Mouse (Mus musculus): ENCODE results near the gene Abi2. TPM values are rescaled to one million over a fixed set of nuclear protein-coding genes. Genes with fewer than 3 reads are reported as not detected.

Abi2 gene
- polyA plus RNA-seq, 1 experiment: 4.8 TPM

DNA sequence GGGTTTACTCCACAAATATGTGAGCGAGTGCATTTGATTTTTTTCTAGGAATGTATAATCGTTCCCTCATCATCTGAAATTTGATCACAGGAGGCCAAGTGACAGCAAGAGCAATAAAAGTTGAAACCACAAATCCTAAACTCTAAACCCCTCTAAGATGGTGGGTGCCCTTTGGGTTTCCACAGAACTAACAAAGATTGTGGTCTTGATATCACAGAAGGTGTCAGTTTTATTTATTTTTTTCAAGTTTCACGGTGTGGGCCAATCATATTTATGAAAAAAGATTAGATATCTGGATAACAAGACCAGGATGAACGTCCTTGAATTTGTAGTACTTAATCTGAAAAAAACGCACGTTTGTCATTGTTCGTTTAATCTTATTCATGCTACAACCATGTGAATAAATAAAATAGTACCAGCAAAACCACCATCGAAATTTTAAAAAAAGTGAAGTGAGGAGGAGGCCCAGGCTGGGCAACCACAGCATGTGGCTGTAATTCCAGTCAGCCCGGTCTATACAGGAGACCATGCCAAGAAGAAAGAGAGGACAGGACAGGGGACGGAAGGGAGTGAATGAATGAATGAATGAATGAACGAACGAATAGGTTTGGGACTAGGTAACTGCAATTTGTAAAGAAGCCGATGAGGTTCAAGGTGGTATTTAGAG lies 785 bp upstream of the Abi2 start:
- TF ChIP-seq MYOD1 (IDR thresholded peaks at IDR 0.05; ENCODE audit: control insufficient read depth, insufficient read length, low read depth) (no peak), CEBPB (IDR thresholded peaks at IDR 0.05; ENCODE audit: low read depth) (no peak), USF1 (IDR thresholded peaks at IDR 0.05; ENCODE audit: low read depth) (no peak), CTCF (IDR thresholded peaks at IDR 0.05; ENCODE audit: control insufficient read depth, insufficient read depth, insufficient read length) (no peak), FOSL1 (IDR thresholded peaks at IDR 0.05; ENCODE audit: insufficient read depth, low read length, poor library complexity, severe bottlenecking) (no peak), MAX (IDR thresholded peaks at IDR 0.05) (no peak), MYOG (IDR thresholded peaks at IDR 0.05; ENCODE audit: control insufficient read depth, extremely low read depth, insufficient read length) (no peak)
- no peaks in the 10 kb centered on the region for H3K27me3 ChIP-seq (ENCODE audit: control insufficient read depth, insufficient read depth, insufficient read length)
- peaks cover 18% of the 10 kb centered on the region for H3K79me3 ChIP-seq (ENCODE audit: low read depth)
- peak overlapping the region; percentile 75 for H3K4me3 ChIP-seq (ENCODE audit: insufficient read depth, poor library complexity, severe bottlenecking)
- H3K36me3 ChIP-seq (ENCODE audit: control insufficient read depth, insufficient read depth): no peaks in the 10 kb centered on the region
- H3K79me2 ChIP-seq (ENCODE audit: control insufficient read depth, insufficient read depth): peaks cover 34% of the 10 kb centered on the region
- peak overlapping the region; percentile 69 for H3ac ChIP-seq (ENCODE audit: control insufficient read depth, insufficient read length, low read depth)

DNA sequence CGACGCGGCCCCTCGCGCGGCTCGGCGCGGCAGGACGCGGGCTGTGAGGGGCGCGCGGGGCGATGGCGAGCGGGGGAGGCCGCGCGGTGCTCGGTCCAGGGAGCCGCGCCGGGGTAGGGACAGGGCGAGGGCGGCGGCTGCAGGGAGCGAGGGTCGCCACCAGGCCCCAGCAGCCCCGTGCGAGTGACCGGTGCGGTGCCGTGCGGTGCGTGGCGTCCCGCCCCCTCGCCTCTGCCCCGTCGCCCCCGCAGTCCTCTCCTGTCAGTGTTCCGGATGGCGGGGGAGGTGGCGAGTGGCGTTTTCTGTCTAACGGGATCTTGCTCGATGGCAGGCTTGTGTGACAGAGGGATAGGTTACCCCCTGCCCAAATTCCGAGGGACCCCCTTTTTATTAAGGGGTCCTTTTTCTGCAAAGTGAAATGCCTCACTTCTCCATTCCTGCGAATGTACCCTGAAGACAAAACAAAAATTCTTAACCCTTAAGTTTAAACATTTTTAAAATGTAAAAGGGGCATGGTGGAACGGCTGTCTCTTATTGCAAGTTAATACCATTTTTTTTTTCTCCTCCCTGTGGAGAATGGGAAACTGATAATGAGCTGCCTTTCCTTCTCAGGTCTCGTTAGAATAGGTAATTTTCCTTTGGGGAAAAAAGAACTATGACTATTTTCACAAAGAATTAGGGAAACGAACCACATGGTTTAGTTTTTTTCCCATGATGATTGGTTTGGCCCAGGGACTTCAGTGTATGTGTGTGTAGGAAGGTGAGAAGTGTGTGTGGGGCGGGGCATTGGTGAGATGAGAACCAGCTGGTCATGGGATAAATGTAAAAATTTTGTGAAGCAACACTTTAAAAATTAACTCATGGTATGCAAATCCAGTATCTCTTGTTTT lies 754 bp downstream of the Abi2 start:
- Histone ChIP-seq H3K36me3 (ENCODE audit: control insufficient read depth, insufficient read depth) (no peaks in the 10 kb centered on the region), H3K79me3 (ENCODE audit: low read depth) (peaks cover 26% of the 10 kb centered on the region), H3K27me3 (ENCODE audit: control insufficient read depth, insufficient read depth, insufficient read length) (no peaks in the 10 kb centered on the region), H3ac (ENCODE audit: control insufficient read depth, insufficient read length, low read depth) (peak overlapping the region; percentile 72), H3K4me3 (ENCODE audit: insufficient read depth, poor library complexity, severe bottlenecking) (peak overlapping the region; percentile 75), H3K79me2 (ENCODE audit: control insufficient read depth, insufficient read depth) (peaks cover 47% of the 10 kb centered on the region)
- no peak for TF ChIP-seq MYOD1 (IDR thresholded peaks at IDR 0.05; ENCODE audit: control insufficient read depth, insufficient read length, low read depth)
- no peak for TF ChIP-seq MAX (IDR thresholded peaks at IDR 0.05)
- no peak for TF ChIP-seq FOSL1 (IDR thresholded peaks at IDR 0.05; ENCODE audit: insufficient read depth, low read length, poor library complexity, severe bottlenecking)
- no peak for TF ChIP-seq USF1 (IDR thresholded peaks at IDR 0.05; ENCODE audit: low read depth)
- no peak for TF ChIP-seq CTCF (IDR thresholded peaks at IDR 0.05; ENCODE audit: control insufficient read depth, insufficient read depth, insufficient read length)
- no peak for TF ChIP-seq MYOG (IDR thresholded peaks at IDR 0.05; ENCODE audit: control insufficient read depth, extremely low read depth, insufficient read length)
- TF ChIP-seq CEBPB (IDR thresholded peaks at IDR 0.05; ENCODE audit: low read depth): no peak

DNA sequence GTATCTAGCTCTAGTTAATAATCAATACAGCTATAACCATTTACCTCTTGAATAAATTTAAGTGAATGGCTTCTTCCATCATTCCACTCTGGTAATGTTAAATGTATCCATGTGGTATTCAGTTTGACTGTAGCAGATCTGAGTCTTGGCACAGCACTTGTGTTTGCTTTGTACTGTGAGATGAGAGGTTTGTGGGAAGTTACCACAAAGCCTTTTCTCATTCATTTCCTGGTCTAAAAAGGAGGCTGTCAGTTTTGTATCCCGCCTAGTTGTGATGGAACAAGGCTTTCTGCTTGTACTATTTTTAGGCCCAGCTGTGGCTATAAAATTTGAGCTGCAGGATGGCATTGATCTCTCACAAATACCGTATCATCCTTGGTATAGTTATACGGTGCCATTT lies 7.3 kb downstream of the Abi2 start:
- no peak overlapping the region for H3K4me3 ChIP-seq (ENCODE audit: insufficient read depth, poor library complexity, severe bottlenecking)
- H3K79me2 ChIP-seq (ENCODE audit: control insufficient read depth, insufficient read depth): peaks cover 49% of the 10 kb centered on the region
- H3K27me3 ChIP-seq (ENCODE audit: control insufficient read depth, insufficient read depth, insufficient read length): no peaks in the 10 kb centered on the region
- peaks cover 26% of the 10 kb centered on the region for H3K79me3 ChIP-seq (ENCODE audit: low read depth)
- H3K36me3 ChIP-seq (ENCODE audit: control insufficient read depth, insufficient read depth): no peaks in the 10 kb centered on the region
- TF ChIP-seq MYOG (IDR thresholded peaks at IDR 0.05; ENCODE audit: control insufficient read depth, extremely low read depth, insufficient read length): no peak
- no peak for TF ChIP-seq MYOD1 (IDR thresholded peaks at IDR 0.05; ENCODE audit: control insufficient read depth, insufficient read length, low read depth)
- no peak for TF ChIP-seq CTCF (IDR thresholded peaks at IDR 0.05; ENCODE audit: control insufficient read depth, insufficient read depth, insufficient read length)
- no peak for TF ChIP-seq MAX (IDR thresholded peaks at IDR 0.05)
- no peak for TF ChIP-seq USF1 (IDR thresholded peaks at IDR 0.05; ENCODE audit: low read depth)
- no peak for TF ChIP-seq FOSL1 (IDR thresholded peaks at IDR 0.05; ENCODE audit: insufficient read depth, low read length, poor library complexity, severe bottlenecking)
- TF ChIP-seq CEBPB (IDR thresholded peaks at IDR 0.05; ENCODE audit: low read depth): no peak
- H3ac ChIP-seq (ENCODE audit: control insufficient read depth, insufficient read length, low read depth): no peak overlapping the region

- H3K36me3 ChIP-seq (ENCODE audit: control insufficient read depth, insufficient read depth): no peaks in the 10 kb centered on the region
- TF ChIP-seq CEBPB (IDR thresholded peaks at IDR 0.05; ENCODE audit: low read depth): no peak
- TF ChIP-seq FOSL1 (IDR thresholded peaks at IDR 0.05; ENCODE audit: insufficient read depth, low read length, poor library complexity, severe bottlenecking): no peak
- no peak for TF ChIP-seq USF1 (IDR thresholded peaks at IDR 0.05; ENCODE audit: low read depth)
- TF ChIP-seq MAX (IDR thresholded peaks at IDR 0.05): no peak
- TF ChIP-seq MYOG (IDR thresholded peaks at IDR 0.05; ENCODE audit: control insufficient read depth, extremely low read depth, insufficient read length): no peak
- no peak for TF ChIP-seq CTCF (IDR thresholded peaks at IDR 0.05; ENCODE audit: control insufficient read depth, insufficient read depth, insufficient read length)
- no peak for TF ChIP-seq MYOD1 (IDR thresholded peaks at IDR 0.05; ENCODE audit: control insufficient read depth, insufficient read length, low read depth)
- no peaks in the 10 kb centered on the region for H3K27me3 ChIP-seq (ENCODE audit: control insufficient read depth, insufficient read depth, insufficient read length)
- H3ac ChIP-seq (ENCODE audit: control insufficient read depth, insufficient read length, low read depth): no peak overlapping the region
- H3K79me2 ChIP-seq (ENCODE audit: control insufficient read depth, insufficient read depth): peaks cover 18% of the 10 kb centered on the region
- H3K4me3 ChIP-seq (ENCODE audit: insufficient read depth, poor library complexity, severe bottlenecking): no peak overlapping the region
- peaks cover 1% of the 10 kb centered on the region for H3K79me3 ChIP-seq (ENCODE audit: low read depth)
Measured at GRCm38 (mm10) chr1:60423882-60424281, 14.5 kb downstream of the Abi2 start.

GRCm38 (mm10) chr1:60428341-60428740 lies 18.9 kb downstream of the Abi2 start:
- Histone ChIP-seq H3K79me3 (ENCODE audit: low read depth) (peaks cover 4% of the 10 kb centered on the region), H3K4me3 (ENCODE audit: insufficient read depth, poor library complexity, severe bottlenecking) (no peak overlapping the region), H3K36me3 (ENCODE audit: control insufficient read depth, insufficient read depth) (no peaks in the 10 kb centered on the region), H3ac (ENCODE audit: control insufficient read depth, insufficient read length, low read depth) (no peak overlapping the region), H3K79me2 (ENCODE audit: control insufficient read depth, insufficient read depth) (peaks cover 14% of the 10 kb centered on the region), H3K27me3 (ENCODE audit: control insufficient read depth, insufficient read depth, insufficient read length) (no peaks in the 10 kb centered on the region)
- TF ChIP-seq MYOG (IDR thresholded peaks at IDR 0.05; ENCODE audit: control insufficient read depth, extremely low read depth, insufficient read length) (no peak), USF1 (IDR thresholded peaks at IDR 0.05; ENCODE audit: low read depth) (no peak), FOSL1 (IDR thresholded peaks at IDR 0.05; ENCODE audit: insufficient read depth, low read length, poor library complexity, severe bottlenecking) (no peak), CEBPB (IDR thresholded peaks at IDR 0.05; ENCODE audit: low read depth) (no peak), CTCF (IDR thresholded peaks at IDR 0.05; ENCODE audit: control insufficient read depth, insufficient read depth, insufficient read length) (no peak), MAX (IDR thresholded peaks at IDR 0.05) (no peak), MYOD1 (IDR thresholded peaks at IDR 0.05; ENCODE audit: control insufficient read depth, insufficient read length, low read depth) (no peak)

Data from C2C12 (cell line).